In the genomic region with DNA sequence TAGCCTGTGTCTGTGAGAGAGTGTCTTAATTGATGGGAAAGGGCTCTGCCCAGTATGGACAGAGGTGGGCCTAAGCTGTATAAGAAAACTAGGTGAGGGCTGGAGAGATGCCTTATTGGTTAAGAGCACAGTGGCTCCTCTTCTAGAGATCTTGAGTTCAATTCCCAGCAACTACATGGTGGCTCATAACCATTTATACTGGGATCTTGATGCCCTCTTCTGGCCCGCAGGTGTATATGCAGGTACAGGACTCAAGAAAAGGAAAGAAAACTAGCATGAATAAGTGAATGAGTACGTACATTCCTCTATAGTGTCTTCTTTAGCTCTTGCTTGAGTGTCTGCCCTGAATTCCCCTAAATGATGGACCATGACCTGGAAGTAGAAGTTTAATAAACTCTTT, we compare ENCODE assay signal across 14 mouse cellular contexts. TPM values are rescaled to one million over a fixed set of nuclear protein-coding genes. Genes with fewer than 3 reads are reported as not detected.
DNase-seq lines count a peak whose midpoint lies in the region; ATAC-seq and TF ChIP-seq lines count a peak whose summit lies in the region.
"Had no signal": no experiment of that assay in that cellular context is flagged by ENCODE, and none has a peak within 500 bp of the region (broad histone marks: within the 10 kb centered on the region; RNA-seq: fewer than 3 reads in every experiment).

No protein-coding gene starts in this region.

- TF ChIP-seq EP300 in lung, postnatal 0 days (IDR thresholded peaks at IDR 0.05), result no peak

- H3K36me3 ChIP-seq in lung, postnatal 0 days (ENCODE audit: insufficient read depth, low read length), result peaks cover 14% of the 10 kb centered on the region; the same call in 1 of the 2 replicates
- H3K36me3 ChIP-seq in E14TG2a.4 (ENCODE audit: insufficient read depth, low read length), result peaks cover 77% of the 10 kb centered on the region

- H3K27ac ChIP-seq in lung, postnatal 0 days (ENCODE audit: low read length), result no peak overlapping the region
- H3K27ac ChIP-seq: hindbrain, embryonic 10.5 days; limb, embryonic 13.5 days; neural tube, embryonic 15.5 days had no signal

- H3K9ac ChIP-seq in lung, postnatal 0 days (replicated peaks; ENCODE audit: low read depth), result no peak overlapping the region
- H3K9ac ChIP-seq: limb, embryonic 13.5 days; neural tube, embryonic 15.5 days had no signal

- DNase-seq in lung, postnatal 0 days (ENCODE audit: low spot score), result no peak
- DNase-seq in lung, postnatal 10 days, result no peak
- peak; percentile 20 for DNase-seq in retina, postnatal 1 day
- DNase-seq in heart, postnatal 10 days, result no peak
- DNase-seq in kidney, postnatal 10 days, result no peak
- DNase-seq: adrenal gland, postnatal 10 days; cerebellum, postnatal 14 days; kidney, postnatal 4 days had no signal

- H3K4me2 ChIP-seq in lung, postnatal 0 days (replicated peaks; ENCODE audit: low read depth, low read length), result no peak overlapping the region
- H3K4me2 ChIP-seq: limb, embryonic 13.5 days; neural tube, embryonic 15.5 days had no signal

- intact Hi-C loops in heart, postnatal 10 days (cut with DNase I), result loop anchor here (10.0 kb wide), 1 partner anchor 263 kb away; no protein-coding TSS in a partner anchor

- WGBS in lung, postnatal 0 days, result 81% methylated on average over 2 of the region's 2 CpGs

- TF ChIP-seq CTCF in lung, postnatal 0 days (IDR thresholded peaks at IDR 0.05), result peak; percentile 63
- peak; percentile 48 for TF ChIP-seq CTCF in E14TG2a.4 (conservative IDR thresholded peaks at IDR 0.05; ENCODE audit: low read length)

- H3K4me3 ChIP-seq in lung, postnatal 0 days (ENCODE audit: low read depth, low read length), result no peak overlapping the region
- no peak overlapping the region for H3K4me3 ChIP-seq in E14TG2a.4 (replicated peaks; ENCODE audit: low read length)
- H3K4me3 ChIP-seq: hindbrain, embryonic 10.5 days; limb, embryonic 13.5 days; neural tube, embryonic 15.5 days had no signal

- ATAC-seq in lung, postnatal 0 days, result no peak
- ATAC-seq in activated CD4-positive, CD25-positive, alpha-beta regulatory T cell, adult 4 months, result peak; percentile 27

- H3K27me3 ChIP-seq in lung, postnatal 0 days (replicated peaks; ENCODE audit: insufficient read depth, low read length), result no peaks in the 10 kb centered on the region
- H3K27me3 ChIP-seq in E14TG2a.4 (ENCODE audit: insufficient read depth, low read length), result no peaks in the 10 kb centered on the region
- H3K27me3 ChIP-seq: limb, embryonic 13.5 days; megakaryocyte, embryonic 14.5 days; neural tube, embryonic 15.5 days had no signal

- no peaks in the 10 kb centered on the region for H3K4me1 ChIP-seq in lung, postnatal 0 days (ENCODE audit: insufficient read depth, low read depth, low read length)
- peaks cover 7% of the 10 kb centered on the region for H3K4me1 ChIP-seq in E14TG2a.4 (replicated peaks; ENCODE audit: low read depth, low read length)
- H3K4me1 ChIP-seq: hindbrain, embryonic 10.5 days; limb, embryonic 13.5 days; neural tube, embryonic 15.5 days had no signal

- H3K9me3 ChIP-seq in lung, postnatal 0 days (ENCODE audit: low read length), result no peaks in the 10 kb centered on the region
- H3K9me3 ChIP-seq in E14TG2a.4 (ENCODE audit: low read length), result no peaks in the 10 kb centered on the region
- H3K9me3 ChIP-seq: hindbrain, embryonic 10.5 days; limb, embryonic 13.5 days; megakaryocyte, embryonic 14.5 days; neural tube, embryonic 15.5 days had no signal

RNA-seq across cellular contexts. Expression of gene Pcbp1, which starts 15.5 kb away (rescaled TPM):
- polyA plus RNA-seq in lung, postnatal 0 days (2015; fragmentation: Nextera tagmentation; extraction: Ambion mirVana), result 317 and 353 TPM in 2 replicates
- polyA plus RNA-seq in activated CD4-positive, CD25-positive, alpha-beta regulatory T cell, adult 4 months (2017; shearing (Covaris generic)), result 10 to 100 TPM; 35.3 to 39.2 TPM
- total RNA-seq in heart, postnatal 10 days (2021), result 100 to 1,000 TPM; 205 to 210 TPM
